Mouse (Mus musculus) lung, embryonic 16.5 days (tissue): Measurements from ENCODE around the gene Camk2g. TPM values are rescaled to one million over a fixed set of nuclear protein-coding genes. Genes with fewer than 3 reads are reported as not detected.

Experiments used
- ATAC-seq: fragments of 200-750 bp; cut with Nextera tagmentation; 2 replicates; pipeline ENCODE4 v1.8.0; 2017; ENCODE audit warnings: low read depth, mild to moderate bottlenecking, moderate library complexity
- H3K27ac ChIP-seq: fragments of 300-500 bp; sonication (generic); 2 replicates; pipeline ENCODE4 v1.5.1; 2014; ENCODE audit warnings: mild to moderate bottlenecking, control low read depth, low read length
- H3K27me3 ChIP-seq: fragments of 300-500 bp; sonication (generic); 2 replicates; pipeline ENCODE4 v1.6.1; 2014; ENCODE audit warnings: low read depth, low read length, mixed read lengths; ENCODE audit not compliant: control insufficient read depth, insufficient read depth
- H3K36me3 ChIP-seq: fragments of 300-500 bp; sonication (generic); 2 replicates; pipeline ENCODE4 v1.6.1; 2014; ENCODE audit warnings: low read length; ENCODE audit not compliant: control insufficient read depth, insufficient read depth
- H3K4me1 ChIP-seq: fragments of 300-500 bp; sonication (generic); replicated peaks from 2 replicates; pipeline ENCODE4 v1.6.1; 2014; ENCODE audit warnings: low read length, mixed read lengths; ENCODE audit not compliant: control insufficient read depth, insufficient read depth
- H3K4me2 ChIP-seq: fragments of 300-500 bp; sonication (generic); 2 replicates; pipeline ENCODE4 v1.6.1; 2014; ENCODE audit warnings: low read depth, low read length, control low read depth
- H3K4me3 ChIP-seq: fragments of 300-500 bp; sonication (generic); 2 replicates; pipeline ENCODE4 v1.5.1; 2014; ENCODE audit warnings: mild to moderate bottlenecking, low read length, control low read depth
- H3K9ac ChIP-seq: fragments of 300-500 bp; sonication (generic); 2 replicates; pipeline ENCODE4 v1.6.1; 2014; ENCODE audit warnings: low read length, control low read depth
- H3K9me3 ChIP-seq: fragments of 300-500 bp; sonication (generic); 2 replicates; pipeline ENCODE4 v1.6.1; 2016; ENCODE audit warnings: low read length; ENCODE audit not compliant: control insufficient read depth
- WGBS: fragments of 180-500 bp; shearing (Covaris S2); extraction: QIAGEN DNeasy Blood & Tissue Kit; methylation state at CpG from one replicate; pipeline ENCODE4 v1.1.7; 2014; 5-methylcytosine and 5-hydroxymethylcytosine counted together
- polyA plus RNA-seq: library from polyadenylated mRNA; unstranded; fragments of >200 nt; fragmentation: Nextera tagmentation; extraction: Ambion mirVana; gene quantifications from 2 replicates; pipeline ENCODE4 v1.2.1, GENCODE M21; 2015

Gene Camk2g
- polyA plus RNA-seq, 1 experiment from 2014 or later = 37.0 TPM

- 91% methylated on average over 9 of the region's 9 CpGs for WGBS
- H3K27ac ChIP-seq = no peak overlapping the region
- H3K4me2 ChIP-seq = no peak overlapping the region
- H3K4me3 ChIP-seq = no peak overlapping the region
- peaks cover 36% of the 10 kb centered on the region for H3K36me3 ChIP-seq
- peaks cover 8% of the 10 kb centered on the region for H3K4me1 ChIP-seq
- ATAC-seq = no peak
- no peaks in the 10 kb centered on the region for H3K27me3 ChIP-seq
- H3K9ac ChIP-seq = no peak overlapping the region
- no peaks in the 10 kb centered on the region for H3K9me3 ChIP-seq
Measured at GRCm38 (mm10) chr14:20729871-20730270, 64.0 kb downstream of the Camk2g start.

- no peak overlapping the region for H3K4me3 ChIP-seq
- H3K27me3 ChIP-seq = no peaks in the 10 kb centered on the region
- H3K27ac ChIP-seq = no peak overlapping the region
- no peaks in the 10 kb centered on the region for H3K4me1 ChIP-seq
- WGBS = 64% methylated on average over 6 of the region's 6 CpGs
- peaks cover 68% of the 10 kb centered on the region for H3K36me3 ChIP-seq
- H3K4me2 ChIP-seq = no peak overlapping the region
- no peak for ATAC-seq
- no peak overlapping the region for H3K9ac ChIP-seq
- H3K9me3 ChIP-seq = no peaks in the 10 kb centered on the region
Measured at GRCm38 (mm10) chr14:20725660-20726339, 68.1 kb downstream of the Camk2g start.

GRCm38 (mm10) chr14:20724043-20724442 is 69.8 kb downstream of the Camk2g start:
- no peak overlapping the region for H3K9ac ChIP-seq
- H3K27me3 ChIP-seq = no peaks in the 10 kb centered on the region
- peak; percentile 32; the same call in 1 of the 2 replicates for ATAC-seq
- 18% methylated on average over 5 of the region's 5 CpGs for WGBS
- no peaks in the 10 kb centered on the region for H3K4me1 ChIP-seq
- no peak overlapping the region for H3K4me3 ChIP-seq
- H3K36me3 ChIP-seq = peaks cover 69% of the 10 kb centered on the region
- no peak overlapping the region for H3K4me2 ChIP-seq
- no peaks in the 10 kb centered on the region for H3K9me3 ChIP-seq
- no peak overlapping the region for H3K27ac ChIP-seq

GRCm38 (mm10) chr14:20723006-20723405 is 70.9 kb downstream of the Camk2g start:
- 84% methylated on average over 12 of the region's 12 CpGs for WGBS
- no peak overlapping the region for H3K4me3 ChIP-seq
- H3K9me3 ChIP-seq = no peaks in the 10 kb centered on the region
- H3K27me3 ChIP-seq = no peaks in the 10 kb centered on the region
- no peaks in the 10 kb centered on the region for H3K4me1 ChIP-seq
- H3K4me2 ChIP-seq = no peak overlapping the region
- H3K36me3 ChIP-seq = peaks cover 72% of the 10 kb centered on the region
- no peak for ATAC-seq
- H3K9ac ChIP-seq = no peak overlapping the region
- no peak overlapping the region for H3K27ac ChIP-seq

GRCm38 (mm10) chr14:20721371-20721770 is 72.5 kb downstream of the Camk2g start:
- no peak for ATAC-seq
- H3K4me2 ChIP-seq = no peak overlapping the region
- H3K27me3 ChIP-seq = no peaks in the 10 kb centered on the region
- no peak overlapping the region for H3K4me3 ChIP-seq
- H3K9me3 ChIP-seq = no peaks in the 10 kb centered on the region
- peaks cover 83% of the 10 kb centered on the region for H3K36me3 ChIP-seq
- H3K27ac ChIP-seq = no peak overlapping the region
- no peaks in the 10 kb centered on the region for H3K4me1 ChIP-seq
- H3K9ac ChIP-seq = no peak overlapping the region
- 86% methylated on average over 4 of the region's 4 CpGs for WGBS

GRCm38 (mm10) chr14:20719767-20720166 is 74.1 kb downstream of the Camk2g start:
- ATAC-seq = no peak
- Histone ChIP-seq H3K36me3 (peaks cover 83% of the 10 kb centered on the region), H3K4me3 (no peak overlapping the region), H3K9me3 (no peaks in the 10 kb centered on the region), H3K27me3 (no peaks in the 10 kb centered on the region), H3K4me1 (no peaks in the 10 kb centered on the region), H3K9ac (no peak overlapping the region), H3K27ac (no peak overlapping the region), H3K4me2 (no peak overlapping the region)
- 81% methylated on average over 12 of the region's 12 CpGs for WGBS

GRCm38 (mm10) chr14:20718443-20718842 is 75.4 kb downstream of the Camk2g start:
- H3K36me3 ChIP-seq = peaks cover 77% of the 10 kb centered on the region
- ATAC-seq = no peak
- H3K4me1 ChIP-seq = no peaks in the 10 kb centered on the region
- WGBS = 81% methylated on average over 10 of the region's 10 CpGs
- no peak overlapping the region for H3K27ac ChIP-seq
- H3K27me3 ChIP-seq = no peaks in the 10 kb centered on the region
- no peak overlapping the region for H3K4me2 ChIP-seq
- no peak overlapping the region for H3K9ac ChIP-seq
- no peak overlapping the region for H3K4me3 ChIP-seq
- no peaks in the 10 kb centered on the region for H3K9me3 ChIP-seq

GRCm38 (mm10) chr14:20713832-20714231 is 80.1 kb downstream of the Camk2g start:
- Histone ChIP-seq H3K36me3 (peaks cover 55% of the 10 kb centered on the region), H3K9me3 (no peaks in the 10 kb centered on the region), H3K4me2 (no peak overlapping the region), H3K9ac (no peak overlapping the region), H3K27ac (no peak overlapping the region), H3K4me1 (peaks cover 5% of the 10 kb centered on the region), H3K27me3 (no peaks in the 10 kb centered on the region), H3K4me3 (no peak overlapping the region)
- WGBS = 53% methylated on average over 11 of the region's 11 CpGs
- no peak for ATAC-seq

- Histone ChIP-seq H3K4me3 (peak overlapping the region; percentile 99), H3K27ac (peak overlapping the region; percentile 90), H3K9me3 (no peaks in the 10 kb centered on the region), H3K36me3 (peaks cover 17% of the 10 kb centered on the region), H3K4me2 (peak overlapping the region; percentile 73), H3K9ac (peak overlapping the region; percentile 98), H3K27me3 (no peaks in the 10 kb centered on the region), H3K4me1 (peaks cover 19% of the 10 kb centered on the region)
- WGBS = 3% methylated on average over 10 of the region's 10 CpGs
- no peak for ATAC-seq
Measured at GRCm38 (mm10) chr14:20708239-20708638, 85.6 kb downstream of the Camk2g start.
